Mouse (Mus musculus) stomach, postnatal 0 days (tissue): Measurements from ENCODE around the gene Corin. TPM values are rescaled to one million over a fixed set of nuclear protein-coding genes. Genes with fewer than 3 reads are reported as not detected.

Experiments used
- ATAC-seq: fragments of 200-750 bp; cut with Nextera tagmentation; 2 replicates; pipeline ENCODE4 v1.8.0; 2017; ENCODE audit not compliant: low FRiP score, low TSS enrichment
- DNase-seq: peaks from one replicate; pipeline ENCODE4 v3.0.0-alpha.2; 2016; ENCODE audit warnings: low spot score
- H3K27ac ChIP-seq: fragments of 300-500 bp; sonication (generic); replicated peaks from 2 replicates; pipeline ENCODE4 v1.5.1; 2014; ENCODE audit warnings: mild to moderate bottlenecking, control low read depth
- H3K27me3 ChIP-seq: fragments of 300-500 bp; sonication (generic); 2 replicates; pipeline ENCODE4 v1.6.1; 2014; ENCODE audit warnings: low read length; ENCODE audit not compliant: control insufficient read depth, insufficient read depth
- H3K36me3 ChIP-seq: fragments of 300-500 bp; sonication (generic); 2 replicates; pipeline ENCODE4 v1.6.1; 2014; ENCODE audit warnings: low read length, mixed read lengths; ENCODE audit not compliant: control insufficient read depth, insufficient read depth
- H3K4me1 ChIP-seq: fragments of 300-500 bp; sonication (generic); replicated peaks from 2 replicates; pipeline ENCODE4 v1.6.1; 2014; ENCODE audit warnings: antibody characterized with exemption; ENCODE audit not compliant: control insufficient read depth, insufficient read depth
- H3K4me2 ChIP-seq: fragments of 300-500 bp; sonication (generic); replicated peaks from 2 replicates; pipeline ENCODE4 v1.6.1; 2014; ENCODE audit warnings: low read depth, mild to moderate bottlenecking, control low read depth, moderate library complexity
- H3K4me3 ChIP-seq: fragments of 300-500 bp; sonication (generic); 2 replicates; pipeline ENCODE4 v1.5.1; 2014; ENCODE audit warnings: low read depth, low read length, control low read depth
- H3K9ac ChIP-seq: fragments of 300-500 bp; sonication (generic); 2 replicates; pipeline ENCODE4 v1.6.1; 2014; ENCODE audit warnings: mild to moderate bottlenecking, low read length, control low read depth, mixed read lengths
- H3K9me3 ChIP-seq: fragments of 300-500 bp; sonication (generic); 2 replicates; pipeline ENCODE4 v1.6.1; 2016; ENCODE audit warnings: low read length; ENCODE audit not compliant: control insufficient read depth
- CTCF ChIP-seq: IDR thresholded peaks from 2 replicates; pipeline ENCODE4 v1.5.1; 2016; ENCODE audit warnings: antibody characterized with exemption, low read depth, mild to moderate bottlenecking, moderate library complexity
- EP300 ChIP-seq: optimal IDR thresholded peaks from 2 replicates; pipeline ENCODE3; 2016; ENCODE audit warnings: antibody characterized with exemption
- WGBS: fragments of 180-500 bp; shearing (Covaris S2); extraction: QIAGEN DNeasy Blood & Tissue Kit; methylation state at CpG from one replicate; pipeline ENCODE4 v1.1.7; 2014; 5-methylcytosine and 5-hydroxymethylcytosine counted together
- polyA plus RNA-seq: library from polyadenylated mRNA; unstranded; fragments of >200 nt; fragmentation: Nextera tagmentation; extraction: Ambion mirVana; gene quantifications from 2 replicates; pipeline ENCODE4 v1.2.1, GENCODE M21; 2015

The Corin gene
- polyA plus RNA-seq, 1 experiment from 2014 or later = 1.3 TPM

DNA sequence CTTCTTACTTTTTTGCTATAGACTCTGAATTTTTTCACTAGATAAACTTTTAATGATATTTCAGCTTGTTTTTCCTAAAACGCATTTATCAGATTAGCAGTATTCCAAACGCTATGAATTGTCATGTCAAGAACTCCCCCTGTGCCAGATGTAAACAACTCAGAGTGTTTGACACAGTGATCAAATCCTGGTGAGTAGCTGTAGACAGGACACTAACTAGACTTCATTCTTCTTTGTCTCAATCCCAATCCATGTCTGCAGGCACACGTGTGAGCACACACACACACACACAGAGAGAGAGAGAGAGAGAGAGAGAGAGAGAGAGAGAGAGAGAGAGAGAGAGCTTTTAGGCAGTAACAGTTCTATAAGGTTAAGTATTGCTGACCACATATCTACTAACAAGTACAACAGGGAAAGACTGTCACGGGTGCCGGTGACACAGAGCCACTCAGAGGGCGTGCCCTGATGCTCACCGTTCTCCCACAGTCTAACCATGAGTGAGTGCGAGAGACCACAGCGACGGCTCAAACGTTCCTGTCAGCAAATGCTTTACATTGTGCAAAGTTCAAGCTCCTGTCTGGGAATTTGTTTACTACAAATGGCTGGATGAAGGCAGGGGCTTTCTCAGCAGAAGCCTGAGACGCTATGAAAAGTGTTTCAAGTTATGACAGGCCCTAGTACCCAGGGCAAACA, 31.8 kb downstream of the Corin start:
- no peak for DNase-seq
- TF ChIP-seq EP300 = no peak
- TF ChIP-seq CTCF = no peak
- Histone ChIP-seq H3K9me3 (no peaks in the 10 kb centered on the region), H3K4me1 (no peaks in the 10 kb centered on the region), H3K27me3 (no peaks in the 10 kb centered on the region), H3K36me3 (no peaks in the 10 kb centered on the region), H3K4me2 (no peak overlapping the region), H3K4me3 (no peak overlapping the region), H3K9ac (no peak overlapping the region), H3K27ac (no peak overlapping the region)
- 29% methylated on average over 12 of the region's 12 CpGs for WGBS
- no peak for ATAC-seq

- Histone ChIP-seq H3K36me3 (no peaks in the 10 kb centered on the region), H3K27me3 (no peaks in the 10 kb centered on the region), H3K9ac (no peak overlapping the region), H3K4me1 (no peaks in the 10 kb centered on the region), H3K4me2 (no peak overlapping the region), H3K27ac (no peak overlapping the region), H3K4me3 (no peak overlapping the region), H3K9me3 (no peaks in the 10 kb centered on the region)
- WGBS = 58% methylated on average over 7 of the region's 7 CpGs
- ATAC-seq (no peak), DNase-seq (no peak)
- TF ChIP-seq CTCF (no peak), EP300 (no peak)
These were observed 32.5 kb downstream of the Corin start for GRCm38 (mm10) chr5:72471746-72472145.

DNA sequence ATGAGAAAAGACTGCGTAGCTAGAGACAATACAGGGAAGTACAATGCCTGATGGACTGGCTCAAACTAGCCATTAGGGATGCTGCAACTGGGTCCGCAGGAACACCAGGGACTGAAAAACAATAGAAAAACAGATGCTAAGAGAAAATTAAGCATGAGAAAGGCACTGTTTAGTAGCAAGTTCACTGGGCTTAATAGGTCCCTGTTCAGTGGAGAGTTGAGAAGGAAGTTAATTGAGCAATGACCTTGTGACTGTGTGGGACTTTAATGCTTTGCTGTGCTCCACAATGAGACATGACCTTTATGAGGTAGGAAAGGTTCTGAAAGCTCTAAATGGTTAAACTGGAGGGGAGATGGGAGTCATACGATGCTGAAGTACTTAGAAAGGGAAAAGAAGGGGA, 39.3 kb downstream of the Corin start:
- ATAC-seq = no peak
- Histone ChIP-seq H3K36me3 (no peaks in the 10 kb centered on the region), H3K4me2 (no peak overlapping the region), H3K9me3 (no peaks in the 10 kb centered on the region), H3K4me3 (no peak overlapping the region), H3K27me3 (no peaks in the 10 kb centered on the region), H3K27ac (no peak overlapping the region), H3K9ac (no peak overlapping the region), H3K4me1 (no peaks in the 10 kb centered on the region)
- TF ChIP-seq CTCF (no peak), EP300 (no peak)
- 70% methylated on average over 3 of the region's 3 CpGs for whole genome bisulfite sequencing
- no peak for DNase-seq

- 62% methylated on average over 7 of the region's 7 CpGs for WGBS
- H3K4me1 ChIP-seq = no peaks in the 10 kb centered on the region
- no peaks in the 10 kb centered on the region for H3K9me3 ChIP-seq
- TF ChIP-seq EP300 (no peak), CTCF (no peak)
- H3K27me3 ChIP-seq = no peaks in the 10 kb centered on the region
- DNase-seq (no peak), ATAC-seq (no peak)
- no peak overlapping the region for H3K27ac ChIP-seq
- no peak overlapping the region for H3K9ac ChIP-seq
- no peak overlapping the region for H3K4me3 ChIP-seq
- no peak overlapping the region for H3K4me2 ChIP-seq
- H3K36me3 ChIP-seq = no peaks in the 10 kb centered on the region
These were observed 44.7 kb downstream of the Corin start for GRCm38 (mm10) chr5:72459374-72460112.

GRCm38 (mm10) chr5:72453690-72454089, 50.6 kb downstream of the Corin start:
- DNase-seq (no peak), ATAC-seq (no peak)
- Histone ChIP-seq H3K27me3 (no peaks in the 10 kb centered on the region), H3K9ac (no peak overlapping the region), H3K9me3 (no peaks in the 10 kb centered on the region), H3K4me1 (no peaks in the 10 kb centered on the region), H3K27ac (no peak overlapping the region), H3K4me2 (no peak overlapping the region), H3K4me3 (no peak overlapping the region), H3K36me3 (no peaks in the 10 kb centered on the region)
- 52% methylated on average over 2 of the region's 2 CpGs for WGBS
- no peak for TF ChIP-seq EP300
- no peak for TF ChIP-seq CTCF

DNA sequence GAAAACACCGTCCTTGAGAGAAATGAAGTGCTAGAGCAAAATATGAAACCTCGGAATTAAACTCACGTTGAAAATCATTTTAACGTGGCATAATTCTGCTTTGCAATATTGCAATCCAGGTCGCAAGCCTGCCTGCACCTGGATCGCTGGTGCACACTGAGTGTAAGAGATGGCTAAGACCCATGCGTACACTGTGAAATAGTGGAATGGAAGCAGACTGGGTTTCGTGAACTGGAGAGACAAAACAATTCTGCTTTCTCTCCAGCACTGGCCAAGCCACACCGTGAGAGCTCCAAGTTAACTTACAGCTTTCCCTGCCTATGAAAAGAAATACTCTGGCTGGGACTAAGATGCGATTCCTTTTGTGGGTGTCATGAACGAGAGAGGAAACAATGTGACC, 51.1 kb downstream of the Corin start:
- Histone ChIP-seq H3K9ac (no peak overlapping the region), H3K27me3 (no peaks in the 10 kb centered on the region), H3K36me3 (no peaks in the 10 kb centered on the region), H3K9me3 (no peaks in the 10 kb centered on the region), H3K4me2 (no peak overlapping the region), H3K27ac (no peak overlapping the region), H3K4me3 (no peak overlapping the region), H3K4me1 (no peaks in the 10 kb centered on the region)
- 82% methylated on average over 11 of the region's 11 CpGs for WGBS
- ATAC-seq = no peak
- no peak for DNase-seq
- TF ChIP-seq CTCF (no peak), EP300 (no peak)
